Mouse (Mus musculus) liver, postnatal 0 days (tissue): ENCODE measurements around the gene Fam186a. TPM values are rescaled to one million over a fixed set of nuclear protein-coding genes. Genes with fewer than 3 reads are reported as not detected.
A peak's percentile ranks its signal among the peaks of the same experiment; 100 is the strongest.
"Not testable (repeated sequence)": the region's sequence is repeated elsewhere in the genome, so short reads cannot be mapped to it uniquely, and the experiment has no call there.

ENCODE experiments used
- ATAC-seq: fragments of 200-750 bp; cut with Nextera tagmentation; 2 replicates; pipeline ENCODE4 v1.8.0; 2017; ENCODE audit warnings: mild to moderate bottlenecking, moderate library complexity
- DNase-seq: peaks from one replicate; pipeline ENCODE4 v3.0.0-alpha.2; 2016
- H3K27ac ChIP-seq: fragments of 300-500 bp; sonication (generic); 2 replicates; pipeline ENCODE4 v1.5.1; 2014; ENCODE audit warnings: antibody characterized with exemption, moderate library complexity, mild to moderate bottlenecking, low read depth
- H3K27me3 ChIP-seq: fragments of 300-500 bp; sonication (generic); 2 replicates; pipeline ENCODE4 v1.6.1; 2014; ENCODE audit warnings: low read length, control low read depth, mixed read lengths; ENCODE audit not compliant: insufficient read depth
- H3K36me3 ChIP-seq: fragments of 300-500 bp; sonication (generic); replicated peaks from 2 replicates; pipeline ENCODE4 v1.6.1; 2014; ENCODE audit warnings: mild to moderate bottlenecking, control low read depth, low read length, moderate library complexity, mixed read lengths; ENCODE audit not compliant: insufficient read depth
- H3K4me1 ChIP-seq: fragments of 300-500 bp; sonication (generic); 2 replicates; pipeline ENCODE4 v1.6.1; 2014; ENCODE audit warnings: antibody characterized with exemption, mild to moderate bottlenecking, control low read depth; ENCODE audit not compliant: insufficient read depth
- H3K4me2 ChIP-seq: fragments of 300-500 bp; sonication (generic); 2 replicates; pipeline ENCODE4 v1.6.1; 2014; ENCODE audit warnings: low read depth, mild to moderate bottlenecking, low read length, moderate library complexity, mixed read lengths
- H3K4me3 ChIP-seq: fragments of 300-500 bp; sonication (generic); 2 replicates; pipeline ENCODE4 v1.5.1; 2014; ENCODE audit warnings: low read depth, low read length
- H3K9ac ChIP-seq: fragments of 300-500 bp; sonication (generic); replicated peaks from 2 replicates; pipeline ENCODE4 v1.6.1; 2014; ENCODE audit warnings: mild to moderate bottlenecking, moderate library complexity
- H3K9me3 ChIP-seq: fragments of 300-500 bp; sonication (generic); 2 replicates; pipeline ENCODE4 v1.6.1; 2016; ENCODE audit warnings: mild to moderate bottlenecking, control low read depth, low read length, mixed read lengths
- CTCF ChIP-seq: sonication (generic); IDR thresholded peaks from 2 replicates; pipeline ENCODE4 v1.5.1; 2016; ENCODE audit warnings: antibody characterized with exemption, low read depth
- EP300 ChIP-seq: IDR thresholded peaks from 2 replicates; pipeline ENCODE4 v1.6.1; 2016; ENCODE audit warnings: antibody characterized with exemption, low read depth, mild to moderate bottlenecking
- WGBS: fragments of 180-500 bp; shearing (Covaris S2); extraction: QIAGEN DNeasy Blood & Tissue Kit; methylation state at CpG from one replicate; pipeline ENCODE4 v1.1.7; 2014; ENCODE audit not compliant: insufficient replicate concordance; 5-methylcytosine and 5-hydroxymethylcytosine counted together
- polyA plus RNA-seq: library from polyadenylated mRNA; unstranded; fragments of >200 nt; fragmentation: Nextera tagmentation; extraction: Ambion mirVana; gene quantifications from 2 replicates; pipeline ENCODE4 v1.2.1, GENCODE M21; 2015

Fam186a gene
- polyA plus RNA-seq, 1 experiment from 2014 or later: not detected

GRCm38 (mm10) chr15:99979715-99980114 is 12.9 kb upstream of the Fam186a start:
- ATAC-seq (no peak), DNase-seq (no peak)
- Histone ChIP-seq H3K4me2 (no peak overlapping the region), H3K4me1 (0 out of 2 replicates have a peak, but pooled peaks cover 1% of the 10 kb centered on the region), H3K36me3 (no peaks in the 10 kb centered on the region), H3K4me3 (no peak overlapping the region), H3K9ac (no peak overlapping the region), H3K27me3 (no peaks in the 10 kb centered on the region), H3K9me3 (no peaks in the 10 kb centered on the region), H3K27ac (no peak overlapping the region)
- 84% methylated on average over 2 of the region's 2 CpGs for WGBS
- TF ChIP-seq CTCF: no peak
- no peak for TF ChIP-seq EP300

DNA sequence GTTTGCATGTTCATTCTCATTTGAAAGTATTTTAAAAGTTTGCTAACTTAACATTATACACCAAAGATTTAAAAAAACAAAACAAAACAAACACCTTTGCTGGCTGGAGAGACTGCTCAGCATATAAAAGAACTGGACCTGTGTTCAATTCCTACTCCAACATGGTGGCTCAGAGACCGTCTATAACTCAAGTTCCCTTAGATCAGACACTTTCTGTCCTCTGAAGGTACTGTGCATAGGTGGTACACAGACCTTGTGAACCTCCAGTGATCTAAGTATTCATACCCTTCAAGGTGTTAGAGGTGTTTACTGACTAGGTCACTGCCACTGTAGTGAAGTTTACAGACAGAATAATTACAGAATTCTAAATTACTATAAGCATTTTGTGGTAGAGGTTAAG is 12.4 kb upstream of the Fam186a start:
- H3K9ac ChIP-seq: no peak overlapping the region
- no peak overlapping the region for H3K4me3 ChIP-seq
- no peak overlapping the region for H3K4me2 ChIP-seq
- no peaks in the 10 kb centered on the region for H3K9me3 ChIP-seq
- TF ChIP-seq CTCF (no peak), EP300 (no peak)
- DNase-seq: no peak
- no peak overlapping the region for H3K27ac ChIP-seq
- no peak for ATAC-seq
- 66% methylated on average over 1 of the region's 1 CpGs for WGBS
- 0 out of 2 replicates have a peak, but pooled peaks cover 4% of the 10 kb centered on the region for H3K4me1 ChIP-seq
- no peaks in the 10 kb centered on the region for H3K36me3 ChIP-seq
- H3K27me3 ChIP-seq: no peaks in the 10 kb centered on the region

DNA sequence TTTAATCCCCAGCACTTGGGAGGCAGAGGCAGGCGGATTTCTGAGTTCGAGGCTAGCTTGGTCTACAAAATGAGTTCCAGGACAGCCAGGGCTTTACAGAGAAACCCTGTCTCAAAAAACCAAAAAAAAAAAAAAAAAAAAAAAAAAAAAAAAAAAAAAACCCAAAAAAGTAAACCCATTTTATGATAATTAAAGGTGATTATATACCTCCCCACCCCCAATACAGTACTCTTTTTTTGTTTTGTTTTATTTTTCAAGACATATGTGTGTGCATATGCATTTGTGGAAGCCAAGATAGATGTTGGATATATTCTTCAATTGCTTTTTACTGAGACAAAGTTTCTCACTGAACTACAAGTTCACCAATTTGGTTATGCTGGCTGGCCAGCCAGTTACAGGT is 9.3 kb upstream of the Fam186a start:
- H3K4me2 ChIP-seq, H3K36me3 ChIP-seq, H3K9ac ChIP-seq, H3K9me3 ChIP-seq, H3K4me3 ChIP-seq, H3K4me1 ChIP-seq, DNase-seq, H3K27me3 ChIP-seq, ATAC-seq: not testable (repeated sequence)
- WGBS: 94% methylated on average over 2 of the region's 2 CpGs
- H3K27ac ChIP-seq: 0 out of 2 replicates have a peak overlapping the region, but pooled peaks have one; percentile 48

DNA sequence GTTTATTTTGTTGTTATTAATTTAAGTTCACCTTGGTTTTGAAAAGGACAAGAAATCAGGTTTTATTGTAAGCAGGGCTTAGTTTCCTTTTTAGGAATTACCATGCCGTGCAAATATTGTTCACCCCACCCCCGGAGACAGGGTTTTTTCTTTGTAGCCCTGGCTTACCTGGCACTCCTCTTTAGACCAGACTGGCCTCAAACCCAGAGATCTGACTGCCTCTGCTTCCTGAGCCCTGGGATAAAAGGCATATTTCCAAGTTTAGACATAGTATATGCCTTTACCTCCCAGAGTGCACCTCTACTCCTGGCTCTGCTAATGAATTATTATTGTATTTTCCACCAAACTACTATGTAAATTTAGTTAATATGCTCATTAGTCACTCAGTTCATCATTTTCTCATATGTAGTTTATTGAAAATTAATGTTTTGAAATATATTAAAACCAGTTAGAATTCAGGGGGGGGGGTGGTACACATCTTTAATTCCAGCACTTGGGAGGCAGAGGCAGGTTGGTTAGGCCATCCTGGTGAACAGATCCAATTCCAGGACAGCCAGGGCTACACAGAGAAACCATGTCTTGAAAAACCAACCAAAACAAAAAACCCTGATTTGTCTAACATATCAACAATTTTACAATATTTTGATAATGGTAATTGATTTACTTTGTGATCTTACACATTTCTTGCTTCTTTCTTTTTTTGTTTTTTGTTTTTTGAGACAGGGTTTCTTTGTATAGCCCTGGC is 7.8 kb upstream of the Fam186a start:
- no peaks in the 10 kb centered on the region for H3K9me3 ChIP-seq
- 41% methylated on average over 2 of the region's 2 CpGs for WGBS
- TF ChIP-seq EP300 (no peak), CTCF (no peak)
- H3K9ac ChIP-seq: no peak overlapping the region
- H3K4me3 ChIP-seq: peak overlapping the region; percentile 82
- 0 out of 2 replicates have a peak, but pooled peaks cover 8% of the 10 kb centered on the region for H3K4me1 ChIP-seq
- H3K27ac ChIP-seq: no peak overlapping the region
- no peaks in the 10 kb centered on the region for H3K36me3 ChIP-seq
- DNase-seq: no peak
- peak overlapping the region; percentile 73 for H3K4me2 ChIP-seq
- no peak for ATAC-seq
- H3K27me3 ChIP-seq: no peaks in the 10 kb centered on the region

- peak overlapping the region; percentile 82 for H3K4me3 ChIP-seq
- ATAC-seq: peak; percentile 72
- no peaks in the 10 kb centered on the region for H3K9me3 ChIP-seq
- H3K27me3 ChIP-seq: no peaks in the 10 kb centered on the region
- peak overlapping the region; percentile 73 for H3K4me2 ChIP-seq
- peak; percentile 87 for DNase-seq
- 2% methylated on average over 65 of the region's 84 CpGs for WGBS
- no peak for TF ChIP-seq CTCF
- TF ChIP-seq EP300: no peak
- H3K4me1 ChIP-seq: 0 out of 2 replicates have a peak, but pooled peaks cover 8% of the 10 kb centered on the region
- H3K27ac ChIP-seq: peak overlapping the region; percentile 98
- H3K36me3 ChIP-seq: no peaks in the 10 kb centered on the region
- H3K9ac ChIP-seq: peak overlapping the region; percentile 85
Measured at GRCm38 (mm10) chr15:99972989-99973911, 6.4 kb upstream of the Fam186a start.

GRCm38 (mm10) chr15:99972361-99972988 is 5.6 kb upstream of the Fam186a start:
- TF ChIP-seq EP300: peak; percentile 50; the same call in 1 of the 2 replicates
- TF ChIP-seq CTCF: no peak
- Histone ChIP-seq H3K36me3 (no peaks in the 10 kb centered on the region), H3K27me3 (no peaks in the 10 kb centered on the region), H3K4me2 (peak overlapping the region; percentile 73), H3K9ac (peak overlapping the region; percentile 85), H3K4me1 (0 out of 2 replicates have a peak, but pooled peaks cover 8% of the 10 kb centered on the region), H3K9me3 (no peaks in the 10 kb centered on the region), H3K27ac (peak overlapping the region; percentile 98), H3K4me3 (peak overlapping the region; percentile 82)
- ATAC-seq: peak; percentile 94
- DNase-seq: peak; percentile 97
- WGBS: under 1% methylated on average over 50 of the region's 50 CpGs
